Mouse (Mus musculus) T-helper 1 cell (primary cell): ENCODE measurements around the gene Stx8.

Source experiments
- in situ Hi-C: fragments of 300-600 bp; cut with MboI, MseI; formaldehyde crosslinking; loops from one replicate; pipeline ENCODE4 v1.15.1; 2025; ENCODE audit warnings: high pct_unique_total_duplicates

The Stx8 gene

DNA sequence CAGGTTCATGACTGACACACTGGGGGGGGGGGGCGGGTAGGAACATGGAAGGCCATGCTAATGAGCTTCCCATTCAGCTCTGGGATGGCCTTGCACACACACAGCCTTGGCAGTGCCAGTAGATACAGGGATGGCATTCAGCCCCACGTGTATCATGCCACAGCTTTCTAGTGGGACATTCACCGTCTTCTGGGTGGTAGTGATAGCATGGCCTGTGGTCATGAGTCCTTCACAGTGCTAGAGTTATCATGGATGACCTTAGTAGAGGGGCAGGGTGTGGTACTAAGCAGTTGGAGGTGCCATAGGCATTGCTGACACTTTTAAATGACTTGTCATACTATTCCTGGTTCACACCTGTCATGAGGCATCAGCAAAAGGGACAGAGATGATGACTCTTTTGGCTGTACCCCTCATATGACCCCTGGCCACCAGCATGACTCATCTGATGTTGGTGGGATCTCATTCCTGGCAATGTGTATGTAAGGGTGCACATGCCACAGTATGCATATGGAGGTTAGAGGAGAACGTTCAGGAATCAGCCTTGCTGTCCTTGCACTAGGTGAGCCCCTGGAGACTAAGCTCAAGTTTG lies 69.4 kb downstream of the Stx8 start:
- in situ Hi-C loops = no loop called here

DNA sequence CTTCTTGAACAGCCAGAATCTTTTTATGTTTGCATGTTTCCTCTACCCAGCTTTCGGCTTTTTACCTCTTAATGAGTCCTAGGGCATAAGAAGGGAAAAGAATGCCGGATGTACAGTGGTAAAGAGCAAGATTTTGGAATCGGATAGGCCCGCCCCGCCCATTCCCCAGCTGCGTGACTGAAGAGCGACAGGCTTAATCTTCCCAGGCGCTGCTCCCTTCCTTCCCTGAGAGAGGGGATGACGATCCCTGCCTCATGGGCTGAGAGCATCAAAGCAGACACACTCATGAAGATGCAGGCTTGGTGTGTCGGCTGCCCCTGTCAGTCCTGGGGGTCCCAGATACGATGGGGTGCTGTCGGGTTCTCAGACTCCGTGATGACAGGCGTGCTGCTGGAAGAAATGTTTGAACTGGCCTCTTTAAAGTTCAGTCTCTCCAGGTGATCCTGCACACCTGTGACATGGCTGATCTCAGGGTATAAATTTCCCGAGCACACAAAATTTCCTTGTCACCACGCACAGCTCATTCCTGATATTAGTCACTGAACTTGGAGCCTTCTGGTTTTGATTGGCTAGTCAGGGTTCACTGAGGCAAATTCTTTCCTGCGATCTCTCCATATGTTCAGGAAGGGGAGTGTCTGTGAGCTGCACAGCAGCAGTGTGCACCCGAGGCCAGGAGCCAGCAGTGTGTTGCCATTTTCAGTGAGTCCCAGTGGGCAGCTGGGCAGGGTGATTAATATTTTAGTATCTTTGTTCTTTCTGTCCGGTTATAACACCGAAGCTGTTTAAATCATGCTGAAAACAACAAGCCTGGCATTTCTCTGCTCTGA lies 70.4 kb downstream of the Stx8 start:
- in situ Hi-C loops = no loop called here

DNA sequence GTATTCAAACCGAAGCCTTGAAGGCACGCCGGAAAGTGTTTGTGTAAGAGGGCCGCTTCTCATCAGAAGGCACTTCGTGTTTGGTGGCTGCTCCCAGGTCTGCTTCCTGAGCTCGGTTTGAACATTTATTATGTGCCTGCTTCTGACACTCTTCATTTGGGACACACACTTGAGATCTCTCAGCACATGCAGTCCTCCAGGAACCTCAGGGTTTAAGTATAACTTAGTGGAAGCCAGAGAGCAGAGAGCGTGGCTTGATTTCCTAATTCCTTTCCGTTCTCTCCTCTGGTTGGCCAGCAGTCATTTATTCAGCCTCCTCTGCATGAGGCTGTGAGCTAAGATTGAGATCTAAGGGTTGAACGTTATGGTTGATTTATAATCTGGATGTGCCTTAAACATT lies 71.1 kb downstream of the Stx8 start:
- in situ Hi-C loops = no loop called here

DNA sequence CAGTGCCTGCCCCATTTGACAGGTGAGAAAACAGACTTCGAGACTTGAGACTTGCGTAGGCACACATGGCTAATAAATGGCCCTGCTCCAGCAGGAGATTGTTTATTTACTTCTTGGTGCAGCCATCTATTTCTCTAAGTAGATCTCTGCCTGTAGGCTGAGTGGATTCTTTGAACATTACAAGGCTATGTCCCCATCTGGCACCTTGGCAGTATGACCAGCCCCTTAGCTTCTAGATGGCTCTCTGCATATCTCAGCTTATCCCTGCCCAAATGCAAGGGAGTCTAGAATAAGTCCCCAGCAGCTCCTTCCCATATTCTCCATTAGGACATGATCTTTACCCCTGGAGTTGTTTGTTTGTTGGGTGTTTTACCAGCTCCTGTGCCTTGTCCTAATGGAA lies 72.1 kb downstream of the Stx8 start:
- in situ Hi-C loops = no loop called here

DNA sequence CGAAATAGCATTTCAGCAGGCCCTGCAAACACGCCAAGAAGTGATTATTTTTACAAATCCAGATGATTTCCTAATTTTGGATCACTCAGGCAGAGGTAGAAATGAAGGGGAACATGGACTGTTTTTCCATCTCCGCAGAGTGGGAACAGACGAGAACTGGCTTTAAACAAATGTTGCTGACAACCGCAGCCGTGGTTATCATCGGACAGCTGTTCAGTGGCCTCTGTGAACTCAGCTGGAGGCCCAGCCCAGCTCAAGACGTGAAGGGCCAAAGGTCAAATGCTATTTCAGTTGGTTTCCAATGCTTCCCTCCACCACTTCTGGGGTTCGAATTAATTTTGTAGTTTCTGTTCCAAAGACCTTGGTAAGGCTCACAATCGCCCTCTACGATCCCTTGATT lies 78.2 kb downstream of the Stx8 start:
- in situ Hi-C loops = no loop called here

DNA sequence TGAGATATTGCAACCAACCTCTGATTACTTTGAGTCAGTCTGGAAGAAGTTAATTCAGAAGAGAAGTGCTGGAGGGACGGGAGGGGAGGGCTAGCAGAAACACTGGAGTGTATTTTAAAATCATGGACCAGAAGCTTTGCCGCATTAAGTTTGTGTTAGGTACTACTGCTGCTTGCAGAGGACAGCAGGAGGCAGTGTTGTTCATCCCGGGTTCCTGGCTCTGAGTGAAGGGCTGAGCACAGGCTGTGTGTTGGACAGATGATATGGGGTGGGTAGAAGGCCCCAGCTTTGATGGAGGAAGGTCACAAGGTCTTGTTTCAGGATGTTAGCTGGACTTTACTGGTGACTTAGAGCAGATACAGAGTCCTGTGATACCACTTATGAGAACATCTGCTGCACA lies 80.9 kb downstream of the Stx8 start:
- in situ Hi-C loops = no loop called here

DNA sequence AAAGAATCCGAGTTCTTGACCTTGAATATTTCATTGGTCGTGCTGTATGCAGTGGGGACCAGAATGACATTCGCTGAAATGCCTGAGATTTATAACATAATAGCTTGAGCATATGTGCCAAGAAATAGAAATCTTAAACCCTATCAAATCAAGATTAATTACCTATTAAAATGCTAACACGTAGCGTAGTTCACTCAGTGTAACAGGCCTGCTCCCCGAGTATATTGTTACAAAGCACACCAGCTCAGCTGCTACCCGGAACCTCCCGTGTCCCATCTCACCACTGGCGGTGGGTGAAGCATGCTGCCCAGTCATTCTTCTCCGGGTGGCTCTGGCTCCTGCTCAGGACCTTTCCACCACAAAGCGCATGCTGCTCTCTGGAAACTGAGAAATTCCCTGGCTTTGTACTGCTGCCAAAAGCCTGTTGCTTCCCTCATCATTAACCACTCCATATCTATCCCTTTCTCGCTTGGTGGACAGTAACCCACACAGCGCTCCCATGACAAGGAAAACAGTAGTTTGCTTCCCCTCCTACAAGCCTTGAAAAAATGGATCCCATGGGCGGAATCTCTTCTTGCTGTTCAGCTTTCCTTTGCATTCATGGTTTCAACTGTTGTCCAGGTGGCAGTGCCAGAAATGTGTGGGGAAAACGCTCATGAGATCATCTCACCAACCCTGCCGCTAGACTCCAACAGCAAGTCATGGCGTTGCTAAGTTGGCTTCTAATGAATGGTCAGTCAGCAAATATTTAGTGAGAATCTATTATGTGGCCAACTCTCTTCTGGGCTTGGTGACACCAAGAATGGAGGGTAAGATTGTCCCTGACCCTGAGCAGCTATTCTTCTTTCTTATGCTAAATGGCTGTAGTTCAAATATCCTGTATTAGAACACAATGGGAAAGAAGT lies 83.5 kb downstream of the Stx8 start:
- in situ Hi-C loops = no loop called here

DNA sequence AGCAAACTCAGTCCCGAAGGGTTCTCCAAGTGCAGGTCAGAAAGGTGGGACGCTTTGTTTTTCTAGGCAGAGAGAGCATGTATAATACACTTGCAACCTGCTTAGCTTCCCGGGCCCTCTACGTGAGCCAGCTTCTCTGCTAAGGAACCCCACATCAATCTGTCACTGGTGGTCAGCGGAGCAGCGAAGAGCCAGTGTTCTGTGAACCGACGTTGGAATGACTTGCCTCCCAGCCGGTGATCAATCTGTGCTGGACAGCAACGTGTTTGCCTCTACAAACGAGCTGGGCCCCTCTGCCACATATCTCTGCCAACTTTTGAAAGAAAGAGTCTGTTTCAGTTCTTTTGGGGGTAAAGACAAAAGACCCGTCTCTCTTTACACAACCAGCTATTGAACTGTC lies 84.7 kb downstream of the Stx8 start:
- in situ Hi-C loops = no loop called here

DNA sequence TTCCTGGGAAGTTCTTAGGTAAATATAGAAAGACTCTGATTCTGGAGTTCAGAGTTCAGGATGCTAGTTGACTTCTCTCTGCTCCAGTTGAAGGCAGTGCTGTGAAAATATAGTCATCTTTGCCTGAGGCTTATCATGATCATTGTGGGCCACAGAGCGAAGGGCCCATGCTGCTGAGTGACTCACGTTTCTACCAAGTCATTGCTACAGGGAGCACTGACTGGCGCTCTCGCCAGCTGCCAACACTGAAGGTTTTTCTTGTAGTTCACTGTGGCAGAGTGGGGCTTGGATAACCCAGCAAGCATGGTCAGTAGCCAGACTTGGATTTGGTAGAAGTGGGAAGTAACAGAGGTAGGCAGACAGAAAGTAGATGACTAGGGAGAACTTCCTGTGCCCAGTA lies 85.3 kb downstream of the Stx8 start:
- in situ Hi-C loops = no loop called here

DNA sequence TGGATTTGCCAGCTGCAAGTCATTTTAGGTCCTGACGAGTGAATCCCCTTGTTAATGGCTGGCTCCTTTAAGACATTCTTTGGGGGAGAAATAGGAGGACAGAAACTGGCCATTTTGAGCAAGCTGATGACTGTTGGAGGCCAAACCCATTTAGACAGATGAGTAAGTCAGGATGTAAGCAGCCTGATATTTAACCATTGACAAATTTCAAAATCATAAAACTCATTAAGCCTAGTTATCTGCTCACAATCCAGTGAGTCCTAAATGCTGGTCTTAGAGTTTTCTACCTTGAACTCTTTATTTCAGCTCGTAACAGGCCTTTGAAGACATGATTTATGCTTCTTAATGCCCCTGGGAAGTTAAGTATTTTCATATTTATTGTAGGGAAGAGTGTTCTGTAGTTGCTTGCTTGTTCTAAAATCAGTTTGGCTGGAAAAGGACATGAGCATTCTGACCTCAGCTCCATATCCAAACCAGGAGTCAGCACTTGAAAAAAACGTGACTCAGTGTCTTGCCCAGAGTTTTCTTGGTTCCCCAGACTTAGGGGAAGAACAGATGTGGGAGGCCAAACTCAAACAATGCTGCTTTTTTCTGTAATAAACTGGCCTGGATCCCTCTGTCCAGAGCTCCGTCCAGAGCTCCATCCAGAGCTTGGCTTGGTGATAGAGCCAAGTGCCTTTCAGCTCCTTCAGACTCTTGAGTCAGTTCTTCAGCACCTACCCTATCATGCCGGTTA lies 92.6 kb downstream of the Stx8 start:
- in situ Hi-C loops = no loop called here

DNA sequence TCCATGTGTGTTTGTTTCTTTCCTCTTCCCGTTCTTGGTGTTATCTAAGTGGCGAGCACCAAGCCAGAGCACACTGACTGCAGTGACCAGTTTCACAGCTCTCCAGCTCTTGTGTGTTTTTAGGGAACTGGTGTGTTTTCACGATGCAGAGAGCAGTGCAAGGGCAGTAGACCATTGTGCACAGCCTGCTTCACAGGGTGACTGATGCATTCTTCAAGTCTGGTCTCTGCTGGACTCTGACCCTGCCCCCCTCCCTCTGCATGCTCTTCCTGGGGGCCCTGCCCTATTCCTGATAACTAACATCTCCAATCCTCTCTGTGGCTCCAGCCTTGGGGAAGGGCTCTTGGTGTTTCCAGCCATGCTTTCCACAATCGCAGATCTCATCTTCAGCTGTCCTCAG lies 94.7 kb downstream of the Stx8 start:
- in situ Hi-C loops = no loop called here

DNA sequence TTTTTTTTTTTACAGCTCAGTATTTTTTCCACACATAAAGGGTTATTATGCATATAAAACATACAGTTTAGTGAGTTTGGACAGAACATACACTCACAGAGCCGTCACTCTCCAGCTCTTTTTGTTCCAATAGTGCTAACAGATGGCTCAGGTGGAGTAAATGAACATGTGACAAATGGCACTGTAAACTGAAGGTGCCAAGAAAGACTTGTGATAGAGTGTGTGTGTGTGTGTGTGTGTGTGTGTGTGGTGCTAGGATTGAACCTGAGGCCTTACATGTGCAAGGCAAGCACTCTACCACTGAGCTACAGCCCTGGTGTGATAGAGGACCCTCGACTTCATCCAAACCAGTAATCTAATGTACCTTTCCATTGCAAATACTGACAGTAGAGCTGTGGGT lies 96.1 kb downstream of the Stx8 start:
- in situ Hi-C loops = no loop called here

DNA sequence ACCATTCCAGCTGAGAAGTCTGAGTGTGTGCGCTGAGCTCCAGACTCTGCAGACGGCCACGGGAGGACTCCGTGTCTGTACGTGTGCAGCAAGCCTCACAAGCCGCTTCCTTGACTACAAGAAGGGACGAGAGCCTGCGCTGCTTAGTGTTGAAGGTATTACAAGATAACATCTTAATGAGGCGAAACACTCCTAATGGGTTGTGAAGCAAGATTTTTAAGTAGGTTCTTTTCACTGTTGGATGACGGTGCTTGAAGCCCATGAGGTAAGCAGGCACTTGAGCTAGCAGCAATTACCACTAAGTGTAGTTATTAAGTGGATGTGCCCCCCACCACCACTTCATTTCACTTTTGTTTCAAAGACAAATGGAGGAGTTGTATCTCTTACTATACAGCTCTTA lies 101.8 kb downstream of the Stx8 start:
- in situ Hi-C loops = no loop called here

DNA sequence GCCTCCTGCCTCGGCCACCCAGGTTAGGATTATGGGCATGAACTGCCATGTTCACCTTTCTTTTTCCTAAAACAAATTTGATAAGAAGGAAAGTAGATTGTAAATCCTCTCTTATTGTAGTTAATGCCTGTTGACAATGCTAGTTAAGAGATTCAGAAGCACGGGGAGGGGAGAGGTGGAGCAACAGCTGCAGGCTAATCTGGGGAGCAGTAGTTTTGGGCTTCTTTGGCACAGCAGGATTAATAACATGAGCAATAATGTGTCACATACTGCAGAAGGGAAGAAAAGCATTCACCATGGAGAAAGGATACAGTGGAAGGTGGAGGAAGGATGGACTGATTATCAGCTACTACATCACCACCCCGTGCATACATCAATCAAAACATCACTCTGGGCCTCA lies 104.1 kb downstream of the Stx8 start:
- in situ Hi-C loops = no loop called here

DNA sequence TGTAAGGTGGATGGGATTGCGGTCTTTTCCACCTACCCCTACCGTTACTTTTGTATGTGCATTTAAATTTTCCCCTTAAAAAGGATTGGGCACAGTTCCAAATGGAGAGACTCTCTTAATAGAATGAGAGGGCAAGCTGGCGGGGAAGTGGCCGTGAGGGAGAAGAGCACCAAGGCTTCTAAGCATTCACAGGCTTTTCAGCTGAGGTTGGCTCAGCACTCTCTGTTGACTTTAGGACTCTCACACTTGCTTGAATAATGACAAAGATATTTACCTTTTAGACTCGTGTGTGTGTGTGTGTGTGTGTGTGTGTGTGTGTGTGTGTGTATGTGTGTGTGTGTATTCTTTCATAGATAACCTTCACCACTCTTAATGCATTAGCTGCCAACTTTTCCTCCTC lies 105.8 kb downstream of the Stx8 start:
- in situ Hi-C loops = no loop called here

DNA sequence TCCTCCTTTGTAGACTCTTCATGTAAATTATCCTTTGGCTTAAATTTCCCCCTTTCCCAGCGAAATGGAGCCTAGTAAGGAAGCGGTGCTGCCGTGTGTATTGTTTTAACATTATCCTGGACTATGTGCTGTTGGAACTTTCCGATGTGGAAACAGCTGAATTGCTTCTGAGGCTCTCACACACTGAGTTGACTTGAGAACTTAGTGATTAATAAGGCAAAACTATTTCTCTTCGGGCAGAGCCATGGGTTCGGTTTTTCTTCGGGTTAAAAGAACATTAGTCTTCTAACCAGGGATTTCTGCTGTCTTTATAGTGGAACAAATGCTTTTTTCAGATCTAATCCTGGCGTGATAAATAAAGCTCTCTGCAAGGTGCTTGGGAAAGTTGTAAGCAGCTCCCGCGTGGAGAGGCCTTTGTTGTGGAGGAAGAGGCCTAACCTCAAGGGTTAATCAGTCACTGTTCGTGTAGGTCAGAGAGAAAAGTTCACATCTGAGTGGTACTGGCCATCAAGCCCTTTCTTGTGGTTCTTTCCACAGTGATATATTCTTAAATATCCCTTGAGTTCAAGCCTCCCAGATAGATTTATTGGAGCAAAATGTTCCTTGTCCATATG lies 106.7 kb downstream of the Stx8 start:
- in situ Hi-C loops = no loop called here

DNA sequence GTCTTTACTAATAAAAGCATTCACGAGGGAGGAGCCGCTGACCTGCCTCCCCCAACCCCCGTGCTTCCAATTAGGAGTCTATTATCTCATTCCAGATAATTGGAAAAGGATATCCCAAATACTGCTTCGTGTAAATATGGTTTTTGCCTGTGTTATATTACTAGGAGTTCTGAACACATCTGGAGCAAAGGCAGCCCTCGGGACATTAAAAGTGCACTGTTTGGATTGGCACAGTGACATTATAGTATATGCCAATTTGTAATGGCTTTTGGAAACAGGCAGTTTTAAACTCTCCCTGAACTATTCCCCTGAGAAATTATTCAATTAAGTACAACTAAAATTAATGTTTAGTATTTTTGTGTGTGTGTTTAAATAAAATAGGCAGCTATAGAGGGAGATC lies 108.7 kb downstream of the Stx8 start:
- in situ Hi-C loops = no loop called here

DNA sequence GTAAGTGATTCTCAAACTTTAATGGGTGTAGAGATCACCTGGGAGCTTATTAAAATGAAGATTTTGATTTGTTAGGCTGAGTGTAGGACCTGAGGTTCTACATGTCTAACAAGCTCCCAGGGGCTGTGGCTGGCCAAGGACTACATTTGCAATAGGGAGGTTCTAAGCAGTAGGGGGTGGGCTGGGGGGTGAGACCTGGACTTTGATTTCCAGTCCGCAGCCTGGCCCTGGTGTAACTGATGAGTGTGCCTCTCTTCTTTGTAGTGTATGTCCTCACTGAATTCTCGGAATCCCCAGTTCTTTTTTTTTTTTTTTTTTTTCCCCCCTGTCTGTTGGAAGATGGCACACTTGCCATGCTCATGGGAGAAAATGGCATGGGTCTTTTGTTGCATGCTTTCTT lies 109.3 kb downstream of the Stx8 start:
- in situ Hi-C loops = no loop called here

DNA sequence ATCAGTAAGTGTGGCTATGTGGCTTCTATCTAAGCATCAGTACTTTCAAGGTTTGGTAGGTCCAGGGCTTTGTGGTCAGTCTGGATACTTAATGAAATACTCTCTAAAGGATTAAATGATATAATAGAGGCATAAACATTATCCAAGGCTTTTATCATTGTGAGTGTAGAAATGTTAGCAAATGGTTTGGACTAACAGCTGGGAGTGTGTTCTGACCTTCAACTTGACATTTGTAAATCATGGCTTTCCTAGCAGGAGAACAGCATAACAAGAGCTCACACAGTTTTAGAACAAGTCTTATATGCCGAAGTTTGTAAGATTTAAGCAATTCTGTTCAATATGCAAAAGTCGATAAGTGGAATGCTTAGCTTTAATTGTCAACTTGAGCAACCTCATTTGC lies 113.8 kb downstream of the Stx8 start:
- in situ Hi-C loops = no loop called here

DNA sequence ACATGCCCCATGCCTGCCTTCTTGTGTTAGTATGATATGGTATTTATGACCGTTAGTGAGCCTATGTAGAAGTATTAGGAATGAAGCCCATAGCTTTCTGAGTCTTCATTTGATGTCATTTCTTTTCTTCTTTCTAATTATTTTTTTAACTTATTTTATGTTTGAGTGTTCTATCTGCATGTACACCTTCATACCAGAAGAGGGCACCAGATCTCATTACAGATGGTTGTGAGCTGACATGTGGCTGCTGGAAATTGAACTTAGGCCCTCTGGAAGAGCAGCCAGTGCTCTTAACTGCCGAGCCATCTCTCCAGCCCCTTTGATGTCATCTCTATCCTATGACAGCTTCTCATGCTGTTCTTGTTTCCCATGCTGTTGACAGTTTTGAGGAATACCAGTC lies 115.0 kb downstream of the Stx8 start:
- in situ Hi-C loops = no loop called here

DNA sequence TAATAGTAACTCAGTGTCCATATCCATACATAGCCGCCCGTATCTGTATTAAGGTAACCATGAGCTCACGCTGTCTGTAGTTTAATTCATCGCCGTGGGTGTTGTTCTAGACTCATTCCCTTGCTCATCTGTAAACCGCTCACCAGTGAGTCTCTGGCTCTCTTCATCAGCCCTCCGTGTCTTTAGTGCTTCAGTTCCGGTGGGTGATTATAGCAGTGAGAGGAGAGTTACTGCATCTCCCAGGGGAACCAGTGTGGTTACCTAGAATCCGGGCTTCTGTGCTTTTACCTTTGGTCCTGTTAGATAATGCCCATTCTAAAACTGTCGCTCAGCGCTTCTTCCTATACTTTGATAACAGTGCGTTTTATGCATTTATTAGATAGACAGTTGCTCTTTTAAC lies 116.8 kb downstream of the Stx8 start:
- in situ Hi-C loops = no loop called here

DNA sequence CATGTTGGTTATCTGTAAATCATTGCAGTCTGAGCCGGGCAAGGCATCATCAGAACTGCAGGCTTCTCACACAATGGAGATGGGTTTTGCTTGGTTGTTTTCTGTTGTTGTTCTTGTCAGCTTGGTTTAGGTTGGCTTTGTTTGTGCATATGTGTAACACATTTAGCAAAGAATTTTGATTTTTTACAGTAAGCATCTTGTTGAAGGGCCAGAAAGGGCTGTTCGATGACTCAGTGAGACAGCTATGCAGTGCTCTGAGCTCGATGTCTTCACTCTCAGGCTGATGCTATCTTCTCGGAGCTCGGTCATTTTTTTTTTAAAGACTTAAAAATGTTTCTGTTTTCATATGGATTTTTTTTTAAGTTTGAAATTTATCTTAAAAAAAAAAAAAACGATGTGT lies 117.6 kb downstream of the Stx8 start:
- in situ Hi-C loops = no loop called here
